Mouse (Mus musculus): Measurements from ENCODE around the gene Olfr547. TPM values are rescaled to one million over a fixed set of nuclear protein-coding genes. Genes with fewer than 3 reads are reported as not detected.

The Olfr547 gene
- polyA plus RNA-seq, 1 experiment from 2014 or later = not detected

DNA sequence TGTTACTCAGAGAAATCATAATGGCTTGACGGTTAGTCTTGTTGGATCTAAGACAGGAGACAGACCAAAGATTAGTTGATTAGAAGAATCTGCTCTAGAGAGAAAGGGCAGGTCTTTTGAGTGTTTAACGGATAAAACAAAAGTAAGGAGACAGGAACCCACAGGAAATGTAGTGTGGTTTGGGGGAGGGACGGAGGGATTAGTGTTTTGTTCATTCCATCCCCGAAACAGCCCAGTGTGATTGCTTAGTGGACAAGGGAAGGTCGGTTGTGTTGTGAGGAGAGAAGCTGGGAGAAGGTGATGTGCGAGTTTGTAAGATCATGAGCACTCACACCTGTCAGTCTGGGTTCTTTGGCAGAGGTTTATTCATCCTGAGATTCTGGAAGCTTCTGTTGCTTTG lies 41.4 kb downstream of the Olfr547 start:
- H3K36me3 ChIP-seq (ENCODE audit: control insufficient read depth, insufficient read depth, low read length) = no peaks in the 10 kb centered on the region
- H3K9me3 ChIP-seq (ENCODE audit: control insufficient read depth, low read length) = no peaks in the 10 kb centered on the region
- no peaks in the 10 kb centered on the region for H3K4me1 ChIP-seq (replicated peaks; ENCODE audit: control insufficient read depth, insufficient read depth, low read length)
- WGBS = 47% methylated on average over 6 of the region's 6 CpGs
- H3K27me3 ChIP-seq (replicated peaks; ENCODE audit: control insufficient read depth, insufficient read depth, low read length) = no peaks in the 10 kb centered on the region
- H3K9ac ChIP-seq (ENCODE audit: low read depth, low read length) = no peak overlapping the region
- no peak overlapping the region for H3K4me3 ChIP-seq (ENCODE audit: low read depth, low read length)
- no peak overlapping the region for H3K27ac ChIP-seq (ENCODE audit: low read depth, low read length)
- no peak for ATAC-seq (replicated peaks; ENCODE audit: low FRiP score)
- H3K4me2 ChIP-seq = no peak overlapping the region
- DNase-seq (ENCODE audit: low spot score) = no peak

Other genes with a start within 250 kb of the Olfr547 start
- 284 and 324 TPM in 2 replicates for gene Rrm1, start 93.1 kb upstream of the Olfr547 start, polyA plus RNA-seq (2014; fragmentation: Nextera tagmentation; extraction: Ambion mirVana)
- 0.40 and 0.47 TPM in 2 replicates for gene Olfr543, start 53.1 kb upstream of the Olfr547 start, polyA plus RNA-seq (2014; fragmentation: Nextera tagmentation; extraction: Ambion mirVana)
- gene Olfr544, start 46.4 kb upstream of the Olfr547 start, polyA plus RNA-seq (2014; fragmentation: Nextera tagmentation; extraction: Ambion mirVana) = 0.05 and 0.12 TPM in 2 replicates
- 0.04 and 0.10 TPM in 2 replicates for gene Olfr545, start 35.2 kb upstream of the Olfr547 start, polyA plus RNA-seq (2014; fragmentation: Nextera tagmentation; extraction: Ambion mirVana)
- gene Olfr548-ps1, start 6.1 kb downstream of the Olfr547 start, polyA plus RNA-seq (2014; fragmentation: Nextera tagmentation; extraction: Ambion mirVana) = not detected in 2 replicates
- not detected in 2 replicates for gene Olfr549, start 15.1 kb downstream of the Olfr547 start, polyA plus RNA-seq (2014; fragmentation: Nextera tagmentation; extraction: Ambion mirVana)
- gene Trim21, start 30.7 kb downstream of the Olfr547 start, polyA plus RNA-seq (2014; fragmentation: Nextera tagmentation; extraction: Ambion mirVana) = 0.88 and 1.3 TPM in 2 replicates
- not detected in 2 replicates for gene Olfr550, start 36.7 kb downstream of the Olfr547 start, polyA plus RNA-seq (2014; fragmentation: Nextera tagmentation; extraction: Ambion mirVana)
- not detected in 2 replicates for gene Olfr551, start 57.1 kb downstream of the Olfr547 start, polyA plus RNA-seq (2014; fragmentation: Nextera tagmentation; extraction: Ambion mirVana)
- gene Olfr552, start 63.0 kb downstream of the Olfr547 start, polyA plus RNA-seq (2014; fragmentation: Nextera tagmentation; extraction: Ambion mirVana) = not detected in 2 replicates
- not detected in 2 replicates for gene Olfr553, start 83.5 kb downstream of the Olfr547 start, polyA plus RNA-seq (2014; fragmentation: Nextera tagmentation; extraction: Ambion mirVana)
- gene Olfr554, start 103.7 kb downstream of the Olfr547 start, polyA plus RNA-seq (2014; fragmentation: Nextera tagmentation; extraction: Ambion mirVana) = not detected in 2 replicates
- not detected in 2 replicates for gene Olfr555, start 124.1 kb downstream of the Olfr547 start, polyA plus RNA-seq (2014; fragmentation: Nextera tagmentation; extraction: Ambion mirVana)
- gene Olfr556, start 130.2 kb downstream of the Olfr547 start, polyA plus RNA-seq (2014; fragmentation: Nextera tagmentation; extraction: Ambion mirVana) = not detected in 2 replicates
- 5.1 and 6.8 TPM in 2 replicates for gene Trim68, start 152.6 kb downstream of the Olfr547 start, polyA plus RNA-seq (2014; fragmentation: Nextera tagmentation; extraction: Ambion mirVana)
- gene Olfr557, start 161.2 kb downstream of the Olfr547 start, polyA plus RNA-seq (2014; fragmentation: Nextera tagmentation; extraction: Ambion mirVana) = not detected in 2 replicates
- not detected in 2 replicates for gene Olfr558, start 167.5 kb downstream of the Olfr547 start, polyA plus RNA-seq (2014; fragmentation: Nextera tagmentation; extraction: Ambion mirVana)
- not detected in 2 replicates for gene Olfr33, start 184.3 kb downstream of the Olfr547 start, polyA plus RNA-seq (2014; fragmentation: Nextera tagmentation; extraction: Ambion mirVana)
- gene Olfr559, start 192.7 kb downstream of the Olfr547 start, polyA plus RNA-seq (2014; fragmentation: Nextera tagmentation; extraction: Ambion mirVana) = not detected in 2 replicates
- gene Olfr560, start 224.6 kb downstream of the Olfr547 start, polyA plus RNA-seq (2014; fragmentation: Nextera tagmentation; extraction: Ambion mirVana) = not detected in 2 replicates
- not detected in 2 replicates for gene Olfr78, start 224.7 kb downstream of the Olfr547 start, polyA plus RNA-seq (2014; fragmentation: Nextera tagmentation; extraction: Ambion mirVana)
- gene Olfr561, start 236.5 kb downstream of the Olfr547 start, polyA plus RNA-seq (2014; fragmentation: Nextera tagmentation; extraction: Ambion mirVana) = not detected in 2 replicates